Comparison of ENCODE assay signal across 9 mouse cellular contexts in the genomic region with DNA sequence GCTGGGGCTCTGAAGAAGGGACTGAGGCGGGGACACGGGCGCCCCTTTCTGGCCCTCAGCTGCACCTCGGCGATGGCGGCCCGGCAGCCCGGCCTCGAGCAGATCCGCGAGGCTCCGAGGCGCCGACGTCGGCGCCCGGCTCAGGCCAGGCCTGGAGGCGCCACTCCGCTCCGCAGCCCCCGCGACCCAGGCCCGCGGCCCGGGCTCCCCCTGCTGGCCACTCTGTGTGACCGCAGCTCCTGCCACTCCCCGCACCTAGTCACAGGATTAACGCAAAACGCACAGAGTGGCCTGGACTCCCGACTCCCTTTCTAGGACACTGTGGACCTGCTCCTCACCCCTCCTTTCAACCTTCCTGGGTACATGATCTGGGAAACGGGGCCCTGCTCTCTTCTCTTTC. TPM values are rescaled to one million over a fixed set of nuclear protein-coding genes. Genes with fewer than 3 reads are reported as not detected.
DNase-seq lines count a peak whose midpoint lies in the region; ATAC-seq lines count a peak whose summit lies in the region.
"Had no signal": no experiment of that assay in that cellular context is flagged by ENCODE, and none has a peak within 500 bp of the region (broad histone marks: within the 10 kb centered on the region; RNA-seq: fewer than 3 reads in every experiment).

No protein-coding gene starts in this region.

- H3K27me3 ChIP-seq in heart, embryonic 12.5 days (replicated peaks): peaks cover 70% of the 10 kb centered on the region
- peaks cover 68% of the 10 kb centered on the region for H3K27me3 ChIP-seq in kidney, embryonic 15.5 days

- under 1% methylated on average over 32 of the region's 32 CpGs for WGBS in heart, embryonic 12.5 days
- WGBS in kidney, embryonic 15.5 days: 0% methylated on average over 28 of the region's 32 CpGs

- peaks cover 51% of the 10 kb centered on the region for H3K4me1 ChIP-seq in heart, embryonic 12.5 days (replicated peaks)
- peaks cover 89% of the 10 kb centered on the region for H3K4me1 ChIP-seq in kidney, embryonic 15.5 days

- no peak overlapping the region for H3K27ac ChIP-seq in heart, embryonic 12.5 days (ENCODE audit: poor library complexity, severe bottlenecking)
- peak overlapping the region; percentile 92 for H3K27ac ChIP-seq in kidney, embryonic 15.5 days

- no peaks in the 10 kb centered on the region for H3K36me3 ChIP-seq in heart, embryonic 12.5 days
- H3K36me3 ChIP-seq in kidney, embryonic 15.5 days: peaks cover 4% of the 10 kb centered on the region; the same call in 1 of the 2 replicates

- H3K4me3 ChIP-seq in heart, embryonic 12.5 days: peak overlapping the region; percentile 38
- peak overlapping the region; percentile 54 for H3K4me3 ChIP-seq in kidney, embryonic 15.5 days (replicated peaks)

- DNase-seq in lung, adult 18-20 months: peak; percentile 62 to 68
- DNase-seq in lung, postnatal 36 days: no peak
- peak; percentile 72 for DNase-seq in embryo, embryonic 11.5 days (ENCODE audit: low read depth, low spot score)
- DNase-seq in lung, postnatal 4 days: peak; percentile 82 to 85
- peak; percentile 75 for DNase-seq in right cerebral cortex, postnatal 4 days

- H3K4me2 ChIP-seq in heart, embryonic 12.5 days: peak overlapping the region; percentile 93
- H3K4me2 ChIP-seq in kidney, embryonic 15.5 days: peak overlapping the region; percentile 92

- peak; percentile 54; the same call in 1 of the 2 replicates for ATAC-seq in heart, embryonic 12.5 days (ENCODE audit: insufficient number of reproducible peaks, low FRiP score)
- peak; percentile 34 for ATAC-seq in kidney, embryonic 15.5 days (replicated peaks; ENCODE audit: low FRiP score)
- no peak for ATAC-seq in megakaryocyte-erythroid progenitor cell, adult 5-6 weeks (replicated peaks; ENCODE audit: low FRiP score, low TSS enrichment, poor library complexity, severe bottlenecking)

- H3K9ac ChIP-seq in heart, embryonic 12.5 days: peak overlapping the region; percentile 59
- H3K9ac ChIP-seq in kidney, embryonic 15.5 days: peak overlapping the region; percentile 57

- H3K9me3 ChIP-seq in heart, embryonic 12.5 days (replicated peaks): no peaks in the 10 kb centered on the region
- H3K9me3 ChIP-seq in kidney, embryonic 15.5 days (replicated peaks): no peaks in the 10 kb centered on the region

RNA-seq across cellular contexts. Expression of gene Gm11444, which starts 8.2 kb away (rescaled TPM):
- not detected in 2 replicates for polyA plus RNA-seq in heart, embryonic 12.5 days (2016; fragmentation: Nextera tagmentation; extraction: Ambion mirVana)
- not detected in 2 replicates for polyA plus RNA-seq in kidney, embryonic 15.5 days (2015; fragmentation: Nextera tagmentation; extraction: Ambion mirVana)
- total RNA-seq in megakaryocyte-erythroid progenitor cell, adult 5-6 weeks (2014; fragmentation: Nextera tagmentation): not detected in 2 replicates
- not detected in 2 replicates for total RNA-seq in megakaryocyte-erythroid progenitor cell, adult 5-6 weeks (2017)
- polyA plus RNA-seq: cortical plate, adult 2 months had no signal

RNA-seq across cellular contexts. Expression of gene Tbx2, which starts 9.6 kb away (rescaled TPM):
- 3.2 TPM in 2 replicates for polyA plus RNA-seq in heart, embryonic 12.5 days (2016; fragmentation: Nextera tagmentation; extraction: Ambion mirVana)
- 11.2 and 11.4 TPM in 2 replicates for polyA plus RNA-seq in kidney, embryonic 15.5 days (2015; fragmentation: Nextera tagmentation; extraction: Ambion mirVana)
- total RNA-seq in megakaryocyte-erythroid progenitor cell, adult 5-6 weeks (2014; fragmentation: Nextera tagmentation): not detected in 2 replicates
- 0.19 TPM in 1 of 2 replicates, not detected in the other for total RNA-seq in megakaryocyte-erythroid progenitor cell, adult 5-6 weeks (2017)

RNA-seq across cellular contexts. Expression of gene Tbx4, which starts 44.2 kb away (rescaled TPM):
- 0.49 and 0.94 TPM in 2 replicates for polyA plus RNA-seq in heart, embryonic 12.5 days (2016; fragmentation: Nextera tagmentation; extraction: Ambion mirVana)
- 0.36 and 0.56 TPM in 2 replicates for polyA plus RNA-seq in kidney, embryonic 15.5 days (2015; fragmentation: Nextera tagmentation; extraction: Ambion mirVana)
- total RNA-seq in megakaryocyte-erythroid progenitor cell, adult 5-6 weeks (2014; fragmentation: Nextera tagmentation): not detected in 2 replicates
- total RNA-seq in megakaryocyte-erythroid progenitor cell, adult 5-6 weeks (2017): 0.57 TPM in 1 of 2 replicates, not detected in the other
